Mouse (Mus musculus): ENCODE measurements around the gene Ppm1l.

The Ppm1l gene

DNA sequence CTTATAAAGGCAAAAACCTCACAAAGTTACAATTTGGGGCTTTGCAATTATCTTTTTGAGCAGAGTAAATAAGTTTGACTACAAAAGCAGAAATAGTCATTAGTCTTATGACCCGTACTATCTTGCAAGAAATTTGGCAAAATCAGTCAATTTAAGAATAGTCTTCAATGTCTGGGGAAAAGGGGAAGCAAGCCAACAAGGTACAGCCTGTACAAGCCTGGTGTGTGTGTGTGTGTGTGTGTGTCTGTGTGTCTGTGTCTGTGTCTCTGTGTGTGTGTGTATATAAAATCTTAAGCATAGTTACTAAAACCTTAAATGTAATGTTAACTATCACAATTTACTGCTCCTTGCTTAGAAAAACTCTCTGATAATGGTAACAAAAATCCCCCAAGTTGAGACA is 290.3 kb downstream of the Ppm1l start:
- no peak for DNase-seq

DNA sequence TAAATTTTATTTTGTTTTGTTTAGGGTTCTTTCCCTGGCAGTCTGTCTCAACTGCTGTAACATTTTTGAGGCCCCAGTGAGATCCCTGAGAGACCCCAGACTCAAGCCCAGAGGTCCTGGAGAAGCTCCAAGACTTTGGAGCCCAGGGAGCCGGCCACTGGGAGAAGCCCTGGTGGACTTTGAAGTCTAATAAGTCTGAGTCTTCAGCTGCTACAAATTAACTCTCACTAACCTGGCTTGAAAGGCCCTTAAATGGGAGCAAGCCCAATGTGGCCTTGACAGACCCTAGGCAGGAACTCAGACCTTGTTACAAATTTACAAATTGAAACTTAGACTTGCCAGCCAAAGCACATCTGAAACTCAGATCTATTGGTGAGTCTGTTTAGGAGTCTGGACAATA is 290.8 kb downstream of the Ppm1l start:
- no peak for DNase-seq

DNA sequence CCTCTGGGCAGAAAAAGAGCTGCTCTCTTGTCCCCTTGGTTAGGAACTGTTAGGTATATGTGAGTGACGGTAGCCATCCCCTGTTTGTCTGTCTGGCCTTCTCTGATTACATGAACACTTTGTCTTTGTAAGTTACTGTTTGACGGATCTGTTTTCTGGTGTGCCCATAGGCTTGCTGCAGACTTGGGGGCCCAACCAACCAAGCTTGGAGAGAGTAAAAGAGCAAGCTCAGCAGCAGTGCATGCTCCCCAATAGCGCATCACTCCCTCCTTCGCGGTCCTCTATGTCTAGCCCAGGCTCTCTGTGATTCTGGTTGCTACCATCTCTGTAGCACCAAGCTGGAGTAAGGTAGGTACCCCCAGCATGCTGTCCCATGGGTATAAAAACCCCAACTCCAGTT is 291.2 kb downstream of the Ppm1l start:
- DNase-seq: no peak
